Mouse (Mus musculus): ENCODE results near the gene Mien1. TPM values are rescaled to one million over a fixed set of nuclear protein-coding genes. Genes with fewer than 3 reads are reported as not detected.

Gene Mien1
- 41.8 and 65.2 TPM in 2 replicates for polyA plus RNA-seq (2012; ENCODE audit: low replicate concordance)

GRCm38 (mm10) chr11:98438331-98439158, at the start of gene Mien1:
Mien1 (minus strand) TSS chr11:98438991.

GRCm38 (mm10) chr11:98446213-98446561, 7.4 kb upstream of the Mien1 start, which contains the start of gene Grb7:
Grb7 (plus strand) TSS chr11:98446394.

GRCm38 (mm10) chr11:98412273-98412796, 26.5 kb downstream of the Mien1 start, which contains the start of gene Erbb2:
Erbb2 (plus strand) TSS chr11:98412470.

GRCm38 (mm10) chr11:98400161-98400726, 38.5 kb downstream of the Mien1 start, which contains the start of gene Pgap3:
Pgap3 (minus strand) TSS chr11:98400490.

Other genes with a start within 250 kb of the Mien1 start
- 20.8 and 31.9 TPM in 2 replicates for gene Med1, start 245.7 kb downstream of the Mien1 start, polyA plus RNA-seq (2012; ENCODE audit: low replicate concordance)
- 22.0 and 24.5 TPM in 2 replicates for gene Cdk12, start 235.9 kb downstream of the Mien1 start, polyA plus RNA-seq (2012; ENCODE audit: low replicate concordance)
- gene Neurod2, start 109.3 kb downstream of the Mien1 start, polyA plus RNA-seq (2012; ENCODE audit: low replicate concordance) = not detected in 2 replicates
- 0.20 and 0.28 TPM in 2 replicates for gene Ppp1r1b, start 90.6 kb downstream of the Mien1 start, polyA plus RNA-seq (2012; ENCODE audit: low replicate concordance)
- gene Stard3, start 80.6 kb downstream of the Mien1 start, polyA plus RNA-seq (2012; ENCODE audit: low replicate concordance) = 52.7 and 83.5 TPM in 2 replicates
- 0.20 and 0.59 TPM in 2 replicates for gene Tcap, start 55.2 kb downstream of the Mien1 start, polyA plus RNA-seq (2012; ENCODE audit: low replicate concordance)
- gene Pnmt, start 52.5 kb downstream of the Mien1 start, polyA plus RNA-seq (2012; ENCODE audit: low replicate concordance) = not detected in 2 replicates
- gene Pgap3, start 38.5 kb downstream of the Mien1 start, polyA plus RNA-seq (2012; ENCODE audit: low replicate concordance) = 15.6 and 23.8 TPM in 2 replicates
- 2.3 and 2.6 TPM in 2 replicates for gene Erbb2, start 26.5 kb downstream of the Mien1 start, polyA plus RNA-seq (2012; ENCODE audit: low replicate concordance)
- 2.9 and 3.1 TPM in 2 replicates for gene Grb7, start 7.4 kb upstream of the Mien1 start, polyA plus RNA-seq (2012; ENCODE audit: low replicate concordance)
- gene Ikzf3, start 107.0 kb upstream of the Mien1 start, polyA plus RNA-seq (2012; ENCODE audit: low replicate concordance) = 71.3 and 78.4 TPM in 2 replicates
- gene Zpbp2, start 112.1 kb upstream of the Mien1 start, polyA plus RNA-seq (2012; ENCODE audit: low replicate concordance) = 0.86 and 2.4 TPM in 2 replicates
- gene Ormdl3, start 148.4 kb upstream of the Mien1 start, polyA plus RNA-seq (2012; ENCODE audit: low replicate concordance) = 33.4 and 47.2 TPM in 2 replicates
- not detected in 2 replicates for gene Lrrc3c, start 159.3 kb upstream of the Mien1 start, polyA plus RNA-seq (2012; ENCODE audit: low replicate concordance)
- not detected in 2 replicates for gene Gm12355, start 186.7 kb upstream of the Mien1 start, polyA plus RNA-seq (2012; ENCODE audit: low replicate concordance)
- not detected in 2 replicates for gene Gsdma3, start 187.4 kb upstream of the Mien1 start, polyA plus RNA-seq (2012; ENCODE audit: low replicate concordance)
- not detected in 2 replicates for gene Gsdma2, start 207.8 kb upstream of the Mien1 start, polyA plus RNA-seq (2012; ENCODE audit: low replicate concordance)
- 0.04 TPM in 1 of 2 replicates, not detected in the other for gene Gsdma, start 225.4 kb upstream of the Mien1 start, polyA plus RNA-seq (2012; ENCODE audit: low replicate concordance)
- 81.9 and 109 TPM in 2 replicates for gene Psmd3, start 243.6 kb upstream of the Mien1 start, polyA plus RNA-seq (2012; ENCODE audit: low replicate concordance)

Measured in hematopoietic multipotent progenitor cell, adult 10-12 weeks (in vitro differentiated cells).